Mouse (Mus musculus): ENCODE measurements at regions not wholly inside any gene's neighbourhood (a gene's known extent, or its start where the extent isn't known, plus 50 kb on each side); places are given as distances from the start of the nearest gene placed in this dataset.

GRCm38 (mm10) chr4:125191010-125191409, 63.4 kb upstream of the Zc3h12a start:
- no peak for TF ChIP-seq CTCF (IDR thresholded peaks at IDR 0.05; ENCODE audit: low read depth, low read length)
- no peak for TF ChIP-seq POLR2A (IDR thresholded peaks at IDR 0.05; ENCODE audit: extremely low read depth, insufficient read depth, low read length)
